Mouse (Mus musculus) brain, embryonic 14.5 days (tissue): ENCODE measurements around the gene Mgat4a. TPM values are rescaled to one million over a fixed set of nuclear protein-coding genes. Genes with fewer than 3 reads are reported as not detected.

Source experiments
- DNase-seq: peaks from one replicate; pipeline ENCODE4 v3.0.0-alpha.2; 2011; ENCODE audit warnings: low read depth
- CTCF ChIP-seq: fragments of 200-500 bp; IDR thresholded peaks from 2 replicates; pipeline ENCODE4 v1.5.1; 2012; ENCODE audit warnings: inconsistent platforms, mild to moderate bottlenecking, moderate library complexity, borderline replicate concordance; ENCODE audit not compliant: insufficient read depth, insufficient read length; ENCODE audit errors: extremely low read depth
- POLR2A ChIP-seq: fragments of 200-500 bp; IDR thresholded peaks from 2 replicates; pipeline ENCODE4 v1.6.1; 2012; ENCODE audit warnings: mild to moderate bottlenecking, inconsistent platforms, borderline replicate concordance; ENCODE audit not compliant: poor library complexity, insufficient read depth, insufficient read length, severe bottlenecking; ENCODE audit errors: extremely low read depth
- polyA plus RNA-seq: library from polyadenylated mRNA; depleted of rRNA; stranded (reverse); fragments of >200 nt; gene quantifications from 2 replicates; pipeline ENCODE4 v1.2.3, GENCODE M21; 2012

Gene Mgat4a
- polyA plus RNA-seq, 1 experiment: 11.6 TPM

GRCm38 (mm10) chr1:37467806-37468205, 73.0 kb downstream of the Mgat4a start:
- TF ChIP-seq POLR2A (no peak), CTCF (no peak)

GRCm38 (mm10) chr1:37466322-37466995, 74.4 kb downstream of the Mgat4a start:
- TF ChIP-seq CTCF (no peak), POLR2A (no peak)
- DNase-seq: no peak

More at GRCm38 (mm10) chr1:37467806-37468205, 73.0 kb downstream of the Mgat4a start:
- no peak for DNase-seq

GRCm38 (mm10) chr1:37464878-37465452, 75.9 kb downstream of the Mgat4a start:
- DNase-seq: no peak
- TF ChIP-seq POLR2A (no peak), CTCF (no peak)

- DNase-seq: no peak
- TF ChIP-seq POLR2A: no peak
- TF ChIP-seq CTCF: no peak
Measured at GRCm38 (mm10) chr1:37457546-37457945, 83.3 kb downstream of the Mgat4a start.

DNA sequence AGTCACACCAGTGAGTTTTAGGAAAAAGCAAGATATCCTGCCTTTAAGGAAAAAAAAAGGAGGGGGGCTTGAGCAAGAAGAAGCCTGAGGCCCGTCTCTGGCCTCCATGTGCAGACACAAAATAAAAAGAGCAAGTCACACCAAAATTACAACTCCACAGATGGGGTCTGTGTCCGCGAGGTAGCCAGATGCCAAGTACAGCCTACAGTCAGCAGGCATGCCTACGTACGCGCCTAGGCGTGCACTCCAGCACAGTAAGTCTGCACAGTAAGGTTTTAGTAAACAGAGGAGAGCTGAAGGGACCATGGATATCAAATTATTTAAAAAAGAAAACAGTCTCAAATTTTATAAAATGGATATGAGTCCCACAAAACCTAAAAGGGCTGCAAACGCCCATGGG, 89.5 kb downstream of the Mgat4a start:
- DNase-seq: no peak
- TF ChIP-seq POLR2A (no peak), CTCF (no peak)

GRCm38 (mm10) chr1:37448361-37449095, 92.3 kb downstream of the Mgat4a start:
- peak; percentile 35 for DNase-seq
- TF ChIP-seq CTCF (peak; percentile 57; the same call in 1 of the 2 replicates), POLR2A (no peak)

- TF ChIP-seq POLR2A (no peak), CTCF (no peak)
- DNase-seq: no peak
Measured at GRCm38 (mm10) chr1:37442848-37443835, 97.7 kb downstream of the Mgat4a start.

DNA sequence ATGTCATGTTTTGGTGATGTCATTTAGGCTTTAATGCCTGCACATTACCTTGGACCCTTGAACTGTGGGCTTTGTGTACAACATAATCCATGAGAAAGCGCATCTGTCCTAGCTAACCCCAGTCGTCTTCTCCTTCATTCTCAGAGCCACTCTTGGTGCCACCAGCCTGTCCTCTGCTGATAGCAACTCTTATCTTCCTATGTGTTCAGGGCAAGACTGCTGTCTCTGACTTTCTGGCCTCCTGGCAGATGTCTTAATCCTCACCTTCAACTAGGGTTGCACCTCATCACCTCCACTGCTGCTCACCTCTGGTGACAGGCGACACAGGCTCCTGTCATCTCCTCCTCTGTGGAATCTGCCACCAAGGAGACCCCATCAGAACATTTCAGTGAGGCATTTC, 104.4 kb downstream of the Mgat4a start:
- DNase-seq: no peak
- TF ChIP-seq POLR2A (no peak), CTCF (no peak)

DNA sequence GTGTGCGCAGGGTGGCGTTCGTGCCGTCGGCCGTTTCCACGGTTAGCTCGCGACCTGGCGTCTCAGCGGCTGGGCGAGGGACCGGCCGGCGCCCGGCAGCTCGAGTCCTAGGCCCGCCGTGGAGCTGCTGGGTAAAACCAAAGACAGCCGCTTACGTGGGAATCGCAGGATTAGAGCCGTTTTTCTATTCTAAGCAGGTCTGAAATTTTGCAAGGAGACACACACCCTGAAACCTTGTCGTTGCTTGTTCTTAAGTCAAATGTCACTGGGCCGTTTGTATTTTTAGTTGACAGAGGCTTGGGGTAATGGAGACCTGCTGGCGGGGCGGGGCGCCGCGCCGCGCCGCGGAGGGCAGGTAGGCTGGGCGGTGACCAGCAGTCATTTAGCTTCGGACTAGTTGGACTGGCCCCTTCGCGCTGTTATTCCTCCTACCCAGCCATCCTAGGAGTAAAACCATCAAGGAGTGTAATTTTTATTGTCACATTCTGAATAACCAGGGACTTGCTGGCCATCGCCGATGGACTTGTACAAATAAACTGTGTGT, 110.4 kb downstream of the Mgat4a start:
- TF ChIP-seq POLR2A (no peak), CTCF (no peak)
- DNase-seq: no peak

DNA sequence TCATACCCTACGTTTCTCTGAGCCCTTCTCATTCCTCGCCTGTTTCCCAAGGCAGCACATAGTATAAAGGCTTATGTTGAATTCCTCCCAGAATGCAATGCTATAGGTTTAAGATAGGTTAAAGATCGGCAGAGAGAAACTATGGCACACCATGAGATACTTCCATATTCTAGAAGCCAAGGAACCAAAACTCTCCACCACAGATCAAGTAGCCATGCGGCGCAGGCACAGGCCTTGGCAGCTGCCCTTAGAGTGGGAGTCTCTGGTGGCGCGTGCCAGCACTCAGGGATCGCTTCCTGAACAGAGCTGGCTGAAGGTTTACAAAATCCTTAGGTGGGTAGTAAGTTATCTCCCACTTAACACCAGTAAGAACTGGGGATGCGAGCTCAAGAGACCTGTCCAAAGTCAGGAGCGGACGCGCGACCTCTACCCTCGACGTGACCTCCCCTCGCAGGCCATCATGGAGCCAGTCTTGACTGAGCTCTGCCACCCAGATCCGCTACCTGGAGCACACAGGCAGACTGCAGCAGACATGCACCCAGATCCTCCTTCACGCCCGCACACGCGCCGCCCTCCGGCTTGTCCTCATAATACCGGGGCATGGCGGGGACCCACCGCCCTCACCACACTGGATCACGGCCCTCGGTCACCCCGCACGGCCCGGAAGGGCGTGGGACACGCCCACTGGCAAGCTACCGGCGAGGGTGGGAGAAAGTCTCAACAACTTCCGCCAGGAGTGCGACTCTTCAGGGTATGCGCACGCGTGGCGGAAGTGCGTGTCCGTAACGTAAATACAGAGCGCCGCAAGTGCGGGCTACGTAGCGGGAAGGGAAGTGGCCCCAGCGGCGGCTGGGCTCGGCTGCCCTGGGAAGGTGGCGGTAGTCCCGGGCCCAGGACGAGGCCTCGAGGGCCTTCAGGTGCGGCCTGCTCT, 111.2 kb downstream of the Mgat4a start, which contains the start of the genes Coa5 and Unc50:
Coa5 (minus strand) TSS at position 738 of the 931 bp plus-strand sequence.
Unc50 (plus strand) TSS at position 774 of the 931 bp plus-strand sequence.
- DNase-seq: peak; percentile 98
- TF ChIP-seq CTCF (peak; percentile 19; the same call in 1 of the 2 replicates), POLR2A (peak; percentile 82)

DNA sequence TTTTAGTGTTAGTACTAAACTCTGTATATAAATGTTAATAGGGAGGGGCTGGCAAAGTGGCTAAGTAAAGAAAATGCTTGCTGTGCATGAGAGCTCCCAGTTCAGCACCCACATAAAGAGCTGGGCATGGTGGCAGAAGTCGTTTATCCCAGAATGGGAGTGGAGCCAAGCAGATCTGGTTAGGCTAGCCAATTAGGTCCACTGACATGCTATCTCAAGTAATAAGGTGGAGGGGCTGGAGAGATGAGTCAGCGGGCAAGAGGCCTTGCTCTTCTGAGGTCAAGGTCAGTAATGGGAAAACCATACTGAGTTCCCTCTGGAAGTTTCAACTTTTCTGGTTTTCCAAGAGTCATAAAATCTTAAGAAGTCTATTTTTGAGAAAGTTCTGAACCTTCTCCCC, 111.9 kb downstream of the Mgat4a start:
- TF ChIP-seq POLR2A: no peak
- TF ChIP-seq CTCF: no peak
- DNase-seq: no peak
